Mouse (Mus musculus) heart, adult 2 months (tissue): ENCODE measurements around the gene Lif.

Source experiments
- CTCF ChIP-seq: fragments of 200-600 bp; IDR thresholded peaks from 2 replicates; pipeline ENCODE4 v1.8.1; 2022; ENCODE audit warnings: antibody characterized with exemption, mild to moderate bottlenecking, moderate library complexity
- EP300 ChIP-seq: fragments of 200-500 bp; IDR thresholded peaks from 2 replicates; pipeline ENCODE4 v1.6.1; 2011; ENCODE audit warnings: low read depth, low read length, control low read depth; ENCODE audit not compliant: insufficient read depth
- POLR2A ChIP-seq: fragments of 200-500 bp; IDR thresholded peaks from 2 replicates; pipeline ENCODE4 v1.6.1; 2011; ENCODE audit warnings: mild to moderate bottlenecking, low read depth, low read length, control low read depth; ENCODE audit not compliant: insufficient read depth

GRCm38 (mm10) chr11:4310324-4310723, 53.0 kb downstream of the Lif start:
- TF ChIP-seq EP300, result no peak
- no peak for TF ChIP-seq CTCF
- no peak for TF ChIP-seq POLR2A
